In the genomic region with DNA sequence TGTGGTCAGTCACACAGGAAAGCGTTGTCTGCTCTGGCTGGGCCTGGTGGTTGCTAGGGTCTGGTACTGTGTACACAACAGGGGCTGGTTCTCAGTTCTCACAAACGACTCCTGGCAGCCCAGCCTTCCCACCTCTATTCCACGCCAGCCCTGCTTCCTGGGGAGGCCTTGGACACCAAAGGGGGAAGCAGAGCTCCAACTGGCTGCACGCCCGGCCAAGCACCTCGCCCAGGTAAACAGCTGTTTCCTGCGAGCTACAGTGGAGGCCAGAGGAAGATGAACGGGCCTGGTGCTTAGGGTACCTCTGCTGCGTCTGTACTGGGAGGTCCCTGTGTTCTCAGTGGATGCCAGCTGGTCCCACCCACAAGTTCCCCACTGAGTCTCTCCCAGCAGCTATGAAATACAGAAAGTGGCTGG, we compare ENCODE assay signal across 8 mouse cellular contexts. TPM values are rescaled to one million over a fixed set of nuclear protein-coding genes. Genes with fewer than 3 reads are reported as not detected.
DNase-seq lines count a peak whose midpoint lies in the region; ATAC-seq and TF ChIP-seq lines count a peak whose summit lies in the region.

No protein-coding gene starts in this region.

- no peak overlapping the region for H3K4me2 ChIP-seq in kidney, embryonic 15.5 days
- no peak overlapping the region for H3K4me2 ChIP-seq in embryonic facial prominence, embryonic 15.5 days (replicated peaks)
- no peak overlapping the region; the same call in 1 of the 2 replicates for H3K4me2 ChIP-seq in intestine, embryonic 14.5 days (ENCODE audit: low read length)

- WGBS in kidney, embryonic 15.5 days = 61% methylated on average over 9 of the region's 9 CpGs
- WGBS in kidney, adult 2 months = 56% methylated on average over 9 of the region's 9 CpGs
- WGBS in embryonic facial prominence, embryonic 15.5 days = 39% methylated on average over 9 of the region's 9 CpGs
- WGBS in intestine, embryonic 14.5 days = 33% methylated on average over 9 of the region's 9 CpGs

- H3K4me1 ChIP-seq in kidney, embryonic 15.5 days = peaks cover 52% of the 10 kb centered on the region
- no peaks in the 10 kb centered on the region for H3K4me1 ChIP-seq in kidney, adult 2 months (ENCODE audit: control insufficient read depth, insufficient read depth, low read length)
- peaks cover 48% of the 10 kb centered on the region for H3K4me1 ChIP-seq in embryonic facial prominence, embryonic 15.5 days
- peaks cover 32% of the 10 kb centered on the region for H3K4me1 ChIP-seq in intestine, embryonic 14.5 days (replicated peaks; ENCODE audit: control insufficient read depth, insufficient read depth, low read length)

- H3K9ac ChIP-seq in kidney, embryonic 15.5 days = no peak overlapping the region
- H3K9ac ChIP-seq in embryonic facial prominence, embryonic 15.5 days = no peak overlapping the region
- no peak overlapping the region for H3K9ac ChIP-seq in intestine, embryonic 14.5 days (ENCODE audit: low read length)

- peak overlapping the region; percentile 68 for H3K27ac ChIP-seq in kidney, embryonic 15.5 days
- no peak overlapping the region for H3K27ac ChIP-seq in kidney, adult 2 months (ENCODE audit: insufficient read depth, low read depth, low read length)
- peak overlapping the region; percentile 86 for H3K27ac ChIP-seq in embryonic facial prominence, embryonic 15.5 days (replicated peaks)
- H3K27ac ChIP-seq in intestine, embryonic 14.5 days (ENCODE audit: low read depth) = peak overlapping the region; percentile 73

- no peak for ATAC-seq in kidney, embryonic 15.5 days (replicated peaks; ENCODE audit: low FRiP score)
- ATAC-seq in embryonic facial prominence, embryonic 15.5 days (ENCODE audit: insufficient number of reproducible peaks, low FRiP score, low TSS enrichment, low read depth) = no peak
- ATAC-seq in intestine, embryonic 14.5 days (replicated peaks; ENCODE audit: low FRiP score, low TSS enrichment, low read depth) = peak; percentile 30; the same call in 1 of the 2 replicates
- ATAC-seq in megakaryocyte progenitor cell, adult 5-6 weeks (replicated peaks; ENCODE audit: poor library complexity) = no peak

- no peaks in the 10 kb centered on the region for H3K27me3 ChIP-seq in kidney, embryonic 15.5 days
- H3K27me3 ChIP-seq in kidney, adult 2 months (replicated peaks; ENCODE audit: control insufficient read depth, insufficient read depth, low read length) = no peaks in the 10 kb centered on the region
- no peaks in the 10 kb centered on the region for H3K27me3 ChIP-seq in embryonic facial prominence, embryonic 15.5 days
- no peaks in the 10 kb centered on the region for H3K27me3 ChIP-seq in intestine, embryonic 14.5 days (replicated peaks; ENCODE audit: control insufficient read depth, insufficient read depth, low read length)

- H3K4me3 ChIP-seq in kidney, embryonic 15.5 days (replicated peaks) = no peak overlapping the region
- H3K4me3 ChIP-seq in kidney, adult 2 months (ENCODE audit: insufficient read depth, low read depth, low read length) = no peak overlapping the region
- no peak overlapping the region for H3K4me3 ChIP-seq in embryonic facial prominence, embryonic 15.5 days (replicated peaks)
- H3K4me3 ChIP-seq in intestine, embryonic 14.5 days (ENCODE audit: low read depth, low read length) = no peak overlapping the region

- no peak for DNase-seq in kidney, adult 2 months
- peak; percentile 61 for DNase-seq in intestine, embryonic 14.5 days (ENCODE audit: low spot score)
- peak; percentile 70 for DNase-seq in lung, postnatal 10 days
- no peak for DNase-seq in adipocyte (ENCODE audit: low spot score)
- no peak for DNase-seq in adrenal gland, adult 2 months

- TF ChIP-seq CTCF in kidney, adult 2 months (conservative IDR thresholded peaks at IDR 0.05; ENCODE audit: insufficient read depth, insufficient read length, low read depth, low read length) = no peak

- peaks cover 12% of the 10 kb centered on the region; the same call in 1 of the 2 replicates for H3K36me3 ChIP-seq in kidney, embryonic 15.5 days
- no peaks in the 10 kb centered on the region for H3K36me3 ChIP-seq in kidney, adult 2 months (ENCODE audit: control insufficient read depth, insufficient read depth, low read length)
- peaks cover 9% of the 10 kb centered on the region for H3K36me3 ChIP-seq in embryonic facial prominence, embryonic 15.5 days
- 0 out of 2 replicates have a peak, but pooled peaks cover 7% of the 10 kb centered on the region for H3K36me3 ChIP-seq in intestine, embryonic 14.5 days (ENCODE audit: control insufficient read depth, insufficient read depth, low read length)

- H3K9me3 ChIP-seq in kidney, embryonic 15.5 days (replicated peaks) = no peaks in the 10 kb centered on the region
- H3K9me3 ChIP-seq in embryonic facial prominence, embryonic 15.5 days (replicated peaks) = no peaks in the 10 kb centered on the region
- H3K9me3 ChIP-seq in intestine, embryonic 14.5 days (ENCODE audit: control insufficient read depth, low read length) = no peaks in the 10 kb centered on the region

- no peak for TF ChIP-seq POLR2A in kidney, adult 2 months (IDR thresholded peaks at IDR 0.05; ENCODE audit: low read depth, low read length)

RNA-seq across cellular contexts. Expression of a gene that starts 29.9 kb away (rescaled TPM):
- 17.9 and 21.0 TPM in 2 replicates for polyA plus RNA-seq in kidney, embryonic 15.5 days (2015; fragmentation: Nextera tagmentation; extraction: Ambion mirVana)
- polyA plus RNA-seq in kidney, adult 2 months (2012; rRNA removed) = 16.8 and 18.1 TPM in 2 replicates
- polyA plus RNA-seq in embryonic facial prominence, embryonic 15.5 days (2015; fragmentation: Nextera tagmentation; extraction: Ambion mirVana) = 24.0 and 24.4 TPM in 2 replicates
- polyA plus RNA-seq in intestine, embryonic 14.5 days (2014; fragmentation: Nextera tagmentation; extraction: Ambion mirVana) = 18.0 and 23.4 TPM in 2 replicates
- total RNA-seq in adrenal gland, adult 2 months (2021) = 10 to 100 TPM; 20.6 to 25.0 TPM
- polyA plus RNA-seq in adrenal gland, adult 2 months (2012; rRNA removed) = 48.5 and 50.5 TPM in 2 replicates
- total RNA-seq in megakaryocyte progenitor cell, adult 5-6 weeks (2015) = 7.8 and 9.3 TPM in 2 replicates
- 2.7 and 6.6 TPM in 2 replicates for total RNA-seq in megakaryocyte progenitor cell, adult 5-6 weeks (2017)

RNA-seq across cellular contexts. Expression of a gene that starts 36.1 kb away (rescaled TPM):
- 0.40 and 1.5 TPM in 2 replicates for polyA plus RNA-seq in kidney, embryonic 15.5 days (2015; fragmentation: Nextera tagmentation; extraction: Ambion mirVana)
- polyA plus RNA-seq in kidney, adult 2 months (2012; rRNA removed) = 1.6 and 2.8 TPM in 2 replicates
- 5.1 and 7.3 TPM in 2 replicates for polyA plus RNA-seq in embryonic facial prominence, embryonic 15.5 days (2015; fragmentation: Nextera tagmentation; extraction: Ambion mirVana)
- polyA plus RNA-seq in intestine, embryonic 14.5 days (2014; fragmentation: Nextera tagmentation; extraction: Ambion mirVana) = 0.44 and 0.77 TPM in 2 replicates
- total RNA-seq in adrenal gland, adult 2 months (2021) = under 1 TPM; 0.14 to 0.35 TPM
- polyA plus RNA-seq in adrenal gland, adult 2 months (2012; rRNA removed) = 0.38 and 0.44 TPM in 2 replicates
- total RNA-seq in megakaryocyte progenitor cell, adult 5-6 weeks (2015) = not detected in 2 replicates
- 0.07 TPM in 1 of 2 replicates, not detected in the other for total RNA-seq in megakaryocyte progenitor cell, adult 5-6 weeks (2017)

RNA-seq across cellular contexts. Expression of a gene that starts 56.4 kb away (rescaled TPM):
- polyA plus RNA-seq in kidney, embryonic 15.5 days (2015; fragmentation: Nextera tagmentation; extraction: Ambion mirVana) = 17.1 and 17.2 TPM in 2 replicates
- 25.8 and 27.4 TPM in 2 replicates for polyA plus RNA-seq in kidney, adult 2 months (2012; rRNA removed)
- polyA plus RNA-seq in embryonic facial prominence, embryonic 15.5 days (2015; fragmentation: Nextera tagmentation; extraction: Ambion mirVana) = 18.6 and 21.2 TPM in 2 replicates
- polyA plus RNA-seq in intestine, embryonic 14.5 days (2014; fragmentation: Nextera tagmentation; extraction: Ambion mirVana) = 16.6 and 19.4 TPM in 2 replicates
- total RNA-seq in adrenal gland, adult 2 months (2021) = 10 to 100 TPM; 60.0 to 60.5 TPM
- polyA plus RNA-seq in adrenal gland, adult 2 months (2012; rRNA removed) = 45.1 and 53.3 TPM in 2 replicates
- 13.9 and 15.3 TPM in 2 replicates for total RNA-seq in megakaryocyte progenitor cell, adult 5-6 weeks (2015)
- 32.3 and 32.5 TPM in 2 replicates for total RNA-seq in megakaryocyte progenitor cell, adult 5-6 weeks (2017)

Comparison
In these comparisons a context has a peak if more than half of its experiments do, and no peak if none do; other contexts are left out.
1. DNase-seq: peak in intestine, embryonic 14.5 days (single experiment) and lung, postnatal 10 days (single experiment); none in kidney, adult 2 months (single experiment), adipocyte (single experiment) and adrenal gland, adult 2 months (single experiment).